Mouse (Mus musculus): ENCODE data around the gene Tcstv1. TPM values are rescaled to one million over a fixed set of nuclear protein-coding genes. Genes with fewer than 3 reads are reported as not detected.
"Not testable (repeated sequence)": the region's sequence is repeated elsewhere in the genome, so short reads cannot be mapped to it uniquely, and the experiment has no call there.

Gene Tcstv1
- polyA plus RNA-seq (2021) = not detected

DNA sequence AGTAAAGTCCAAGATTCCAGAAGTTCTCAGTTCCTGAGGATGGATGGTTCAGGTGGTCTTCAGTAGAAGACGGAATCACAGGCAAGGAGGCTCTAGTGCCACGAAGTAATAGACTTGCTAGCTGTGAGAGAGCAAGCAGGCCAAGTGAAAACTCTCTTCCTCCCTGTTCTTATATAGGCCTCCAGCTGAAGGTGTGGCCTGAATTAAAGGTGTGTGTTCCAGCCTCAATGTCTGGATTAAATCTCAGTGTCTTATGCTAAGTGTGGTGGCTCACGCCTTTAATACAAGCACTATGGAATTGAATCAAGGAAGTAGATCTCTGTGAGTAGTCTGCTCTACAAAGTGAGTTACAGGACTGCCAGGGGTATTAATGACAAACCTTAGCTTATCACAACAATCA lies at the start of gene Tcstv1:
Tcstv1 (minus strand) TSS at position 101 of the 400 bp plus-strand sequence.
- DNase-seq (ENCODE audit: low read depth, low spot score); ATAC-seq; POLR2A ChIA-PET; H3K27me3 ChIP-seq; CTCF ChIA-PET: not testable (repeated sequence)
- in situ Hi-C loops (cut with MboI; ENCODE audit: low pct_unique_long_range_greater_than_20kb) = loop anchor here (10.0 kb wide), 1 partner anchor 280 kb away; the partner anchor contains the start of gene Gm21818

DNA sequence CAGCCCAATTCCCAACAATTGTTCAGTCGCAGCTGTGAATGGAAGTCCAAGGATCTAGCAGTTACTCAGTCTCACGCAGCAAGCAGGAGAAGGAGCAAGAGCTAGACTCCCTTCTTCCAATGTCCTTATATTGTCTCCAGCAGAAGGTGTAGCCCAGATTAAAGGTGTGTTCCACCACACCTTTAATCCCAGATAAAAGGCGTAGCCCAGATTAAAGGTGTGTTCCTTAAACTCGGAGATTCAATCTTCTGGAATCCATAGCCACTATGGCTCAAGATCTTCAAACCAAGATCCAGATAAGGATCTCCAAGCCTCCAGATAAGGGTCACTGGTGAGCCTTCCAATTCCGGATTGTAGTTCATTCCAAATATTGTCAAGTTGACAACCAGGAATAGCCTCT lies 34.6 kb upstream of the Tcstv1 start, which contains the start of gene Gm21761:
Gm21761 (minus strand) TSS at position 101 of the 400 bp plus-strand sequence.
- ATAC-seq; in situ Hi-C loops (cut with MboI; ENCODE audit: low pct_unique_long_range_greater_than_20kb); DNase-seq (ENCODE audit: low read depth, low spot score); POLR2A ChIA-PET; CTCF ChIA-PET; H3K27me3 ChIP-seq: not testable (repeated sequence)

DNA sequence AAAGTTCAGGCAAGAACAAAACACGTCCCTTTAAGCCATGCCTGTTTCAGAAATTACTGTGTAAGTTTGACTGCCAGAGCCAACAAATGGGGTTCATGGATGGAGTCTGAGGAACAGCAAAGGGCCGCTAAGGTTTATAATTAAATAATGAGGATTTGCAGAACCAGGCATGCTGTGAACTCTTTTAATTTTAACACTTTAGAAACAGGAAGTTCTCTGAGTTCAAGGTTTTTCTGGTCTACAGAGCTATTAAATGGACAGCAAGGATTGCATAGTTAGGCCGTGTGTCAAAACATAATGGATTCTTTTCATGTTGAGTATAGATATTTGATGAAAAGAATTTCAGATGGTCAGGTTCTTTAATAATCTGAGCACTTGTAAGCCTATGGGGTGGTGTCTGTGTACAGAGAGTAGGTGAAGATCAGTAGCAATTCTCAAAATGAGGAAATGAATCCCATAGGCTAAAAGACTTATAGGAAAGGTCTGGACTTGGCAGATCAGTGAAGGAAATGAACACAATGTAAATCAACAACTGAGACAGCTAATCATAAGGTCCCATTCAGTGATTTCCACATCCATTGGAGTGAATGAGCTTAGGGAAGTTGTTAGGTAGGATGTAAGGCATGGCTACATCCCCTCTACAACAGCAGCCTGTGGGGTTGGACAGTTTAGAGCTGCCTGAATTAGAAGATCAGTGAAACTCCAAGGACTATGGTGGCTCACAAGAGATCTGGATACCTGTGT lies 30.2 kb upstream of the Tcstv1 start:
- in situ Hi-C loops (cut with MboI; ENCODE audit: low pct_unique_long_range_greater_than_20kb) = not testable (repeated sequence)

DNA sequence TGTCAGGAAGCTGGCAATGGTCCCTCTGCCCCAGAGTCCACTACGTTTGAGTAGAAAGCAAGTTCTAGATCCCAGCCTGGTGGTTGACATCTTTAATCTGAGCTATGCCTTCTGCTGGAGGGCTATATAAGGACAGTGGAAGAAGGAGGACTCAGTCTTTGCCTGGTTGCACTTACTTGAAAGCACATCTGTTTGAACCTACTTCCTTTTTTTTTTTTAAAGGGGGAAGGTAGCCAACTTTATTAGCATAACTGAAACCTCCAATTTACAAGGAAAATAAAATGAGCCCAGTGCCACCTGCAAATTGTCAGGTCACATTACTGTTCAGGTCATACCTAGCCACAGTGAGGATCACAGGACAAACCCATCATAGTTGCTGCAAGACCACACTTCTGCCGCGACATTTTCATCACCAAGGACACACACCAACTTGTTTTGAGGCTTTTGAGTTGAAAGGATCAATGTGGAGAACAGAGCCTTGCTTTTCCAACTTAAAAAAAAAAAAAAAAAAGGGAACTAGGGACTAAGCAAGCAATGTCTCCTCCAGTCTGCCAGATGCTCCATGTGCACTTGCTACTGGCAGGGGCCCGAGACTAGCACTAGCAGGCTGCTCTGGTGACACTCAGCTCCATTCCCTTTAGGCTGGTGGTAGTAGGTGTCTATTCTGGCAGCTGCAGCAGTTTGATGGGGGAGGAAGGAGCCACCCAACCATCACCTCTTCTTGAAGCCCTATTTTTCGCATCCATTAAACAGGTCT lies 22.6 kb upstream of the Tcstv1 start:
- H3K27me3 ChIP-seq; POLR2A ChIA-PET; CTCF ChIA-PET; DNase-seq (ENCODE audit: low read depth, low spot score); ATAC-seq; in situ Hi-C loops (cut with MboI; ENCODE audit: low pct_unique_long_range_greater_than_20kb): not testable (repeated sequence)

More for the DNA sequence above, 30.2 kb upstream of the Tcstv1 start:
- ATAC-seq; CTCF ChIA-PET; POLR2A ChIA-PET; H3K27me3 ChIP-seq; DNase-seq (ENCODE audit: low read depth, low spot score): not testable (repeated sequence)

DNA sequence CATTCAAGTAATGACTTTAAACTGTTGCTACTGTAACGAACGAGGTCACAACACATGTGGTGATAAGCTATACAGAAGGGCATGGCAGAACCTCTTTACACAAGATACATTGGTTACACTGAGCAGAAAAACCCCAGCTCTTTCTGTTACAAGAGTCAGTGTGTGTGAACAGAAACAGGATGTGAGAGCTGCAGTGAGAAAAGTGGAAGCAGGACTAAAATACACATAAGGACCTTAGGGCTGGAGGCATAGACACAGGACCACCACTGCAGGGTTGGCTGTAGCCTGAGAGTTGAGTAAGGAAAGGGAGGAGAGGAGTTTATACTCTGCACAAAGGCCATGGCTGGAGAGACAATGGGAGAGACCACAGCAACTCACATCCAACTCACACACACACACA lies 21.9 kb upstream of the Tcstv1 start:
- DNase-seq (ENCODE audit: low read depth, low spot score); H3K27me3 ChIP-seq; POLR2A ChIA-PET; in situ Hi-C loops (cut with MboI; ENCODE audit: low pct_unique_long_range_greater_than_20kb); CTCF ChIA-PET; ATAC-seq: not testable (repeated sequence)

DNA sequence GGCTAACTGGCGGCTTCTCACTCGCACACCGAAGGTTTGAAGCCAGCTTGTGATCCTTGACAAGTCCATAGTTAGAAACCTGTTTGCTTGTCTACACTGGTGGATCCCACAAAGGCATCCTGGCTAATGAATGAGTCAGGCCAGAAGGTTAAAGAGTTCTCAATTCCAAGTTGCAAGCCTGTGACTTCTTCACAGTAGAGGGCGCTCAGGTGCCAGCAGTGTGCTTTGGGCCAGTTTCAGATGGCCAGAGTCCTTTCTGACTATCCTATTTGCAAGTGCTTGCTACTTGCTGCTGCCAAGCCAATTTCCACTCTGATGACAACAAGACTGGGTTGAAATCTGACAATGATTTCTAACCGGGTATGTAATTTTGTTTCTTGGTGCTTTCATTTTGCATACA lies 4.0 kb upstream of the Tcstv1 start:
- in situ Hi-C loops (cut with MboI; ENCODE audit: low pct_unique_long_range_greater_than_20kb) = loop anchor here (10.0 kb wide), 1 partner anchor 276 kb away; the partner anchor contains the start of gene Gm21818
- CTCF ChIA-PET; POLR2A ChIA-PET; DNase-seq (ENCODE audit: low read depth, low spot score); ATAC-seq; H3K27me3 ChIP-seq: not testable (repeated sequence)

DNA sequence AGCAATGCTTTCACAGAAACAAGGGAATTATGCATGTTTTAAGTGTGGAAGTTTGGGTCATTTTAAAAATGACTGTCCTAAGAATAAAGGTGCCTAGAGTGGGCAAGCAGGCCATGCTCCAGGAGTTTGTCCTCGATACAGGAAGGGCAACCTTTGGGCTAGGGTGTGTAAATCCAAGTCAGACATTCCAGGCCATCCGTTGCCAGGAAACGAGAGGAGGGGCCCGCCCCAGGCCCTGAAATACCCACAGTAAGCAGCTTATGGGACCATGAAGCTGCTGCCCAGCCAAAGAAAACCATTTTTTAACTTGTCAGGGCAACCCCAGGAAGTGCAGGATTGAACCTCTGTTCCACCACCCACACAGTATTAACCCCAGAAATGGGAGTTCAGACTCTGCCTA lies 7.7 kb downstream of the Tcstv1 start:
- in situ Hi-C loops (cut with MboI; ENCODE audit: low pct_unique_long_range_greater_than_20kb); ATAC-seq; H3K27me3 ChIP-seq; CTCF ChIA-PET; POLR2A ChIA-PET; DNase-seq (ENCODE audit: low read depth, low spot score): not testable (repeated sequence)

DNA sequence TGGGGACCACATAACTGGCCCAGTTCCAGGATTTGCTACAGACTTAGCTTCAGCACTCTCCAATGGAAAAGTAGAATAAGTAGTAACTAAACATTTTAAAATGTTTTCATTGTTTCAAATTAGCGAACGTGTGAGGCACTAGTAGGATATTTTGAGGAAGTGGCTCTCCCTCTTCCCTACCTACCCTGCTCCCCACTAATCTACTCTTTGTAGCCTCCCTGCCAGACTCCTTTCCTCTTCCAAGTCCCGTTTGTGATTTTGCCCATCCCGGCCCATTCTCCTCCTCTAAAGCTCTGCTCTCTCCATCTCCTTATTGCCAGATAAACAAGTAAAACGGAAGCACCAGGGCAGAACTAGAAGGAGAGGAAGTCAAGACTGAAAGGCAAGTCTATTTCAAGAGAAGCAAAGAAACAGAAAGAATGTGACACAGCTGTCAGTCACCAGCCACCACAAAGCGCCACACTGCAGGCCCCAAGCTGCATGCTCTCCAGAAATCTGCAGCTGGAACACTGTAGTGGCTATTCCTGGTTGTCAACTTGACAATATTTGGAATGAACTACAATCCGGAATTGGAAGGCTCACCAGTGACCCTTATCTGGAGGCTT lies 30.1 kb downstream of the Tcstv1 start:
- CTCF ChIA-PET; DNase-seq (ENCODE audit: low read depth, low spot score); POLR2A ChIA-PET; ATAC-seq; H3K27me3 ChIP-seq; in situ Hi-C loops (cut with MboI; ENCODE audit: low pct_unique_long_range_greater_than_20kb): not testable (repeated sequence)

DNA sequence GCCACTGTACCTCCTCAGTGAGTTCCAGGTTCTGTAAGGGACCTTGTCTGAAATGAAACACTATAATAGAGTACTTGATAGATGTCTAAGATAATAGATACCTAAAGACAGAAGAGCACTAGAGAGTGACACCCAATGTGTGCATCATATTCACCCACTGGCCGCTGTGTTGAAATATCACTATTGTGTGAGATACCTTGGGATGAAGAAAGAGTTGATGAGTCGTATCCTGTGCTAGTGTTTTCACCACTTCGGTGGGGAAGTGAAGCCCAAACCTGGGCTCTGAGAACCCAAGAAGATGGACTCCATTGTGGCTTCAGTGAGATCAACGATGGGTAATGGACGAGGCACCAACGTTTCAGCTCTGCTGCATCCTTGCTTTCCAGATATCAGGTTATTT lies 32.2 kb downstream of the Tcstv1 start:
- CTCF ChIA-PET; ATAC-seq; H3K27me3 ChIP-seq; in situ Hi-C loops (cut with MboI; ENCODE audit: low pct_unique_long_range_greater_than_20kb); DNase-seq (ENCODE audit: low read depth, low spot score); POLR2A ChIA-PET: not testable (repeated sequence)

Other genes starting within 250 kb of the Tcstv1 start
- gene Hmgcs1, start 204.4 kb downstream of the Tcstv1 start, polyA plus RNA-seq (2021) = 64.9 TPM
- gene Nim1k, start 138.9 kb downstream of the Tcstv1 start, polyA plus RNA-seq (2021) = 2.9 TPM
- 33.8 TPM for gene Zfp131, start 103.9 kb downstream of the Tcstv1 start, polyA plus RNA-seq (2021)
- gene AF067063, start 64.6 kb downstream of the Tcstv1 start, polyA plus RNA-seq (2021) = not detected
- not detected for gene D13Ertd608e, start 58.8 kb downstream of the Tcstv1 start, polyA plus RNA-seq (2021)
- gene Gm21761, start 34.5 kb upstream of the Tcstv1 start, polyA plus RNA-seq (2021) = 0.24 TPM
- gene B020031M17Rik, start 56.0 kb upstream of the Tcstv1 start, polyA plus RNA-seq (2021) = 0.62 TPM
- not detected for gene Gm36079, start 132.2 kb upstream of the Tcstv1 start, polyA plus RNA-seq (2021)
- 0.30 TPM for gene Gm21188, start 157.4 kb upstream of the Tcstv1 start, polyA plus RNA-seq (2021)
- 0.27 TPM for gene Gm20767, start 245.5 kb upstream of the Tcstv1 start, polyA plus RNA-seq (2021)